Mouse (Mus musculus) spleen, adult 2 months (tissue): ENCODE results near the gene Trmt1. TPM values are rescaled to one million over a fixed set of nuclear protein-coding genes. Genes with fewer than 3 reads are reported as not detected.

Experiments used
- DNase-seq, 2 experiments: peaks; one replicate each; pipeline versions ENCODE4 v3.0.0 to v3.0.0-alpha.2; 2012 to 2021; ENCODE audit warnings: low spot score in 2 of 2, low read depth in 1 of 2
- H3K27ac ChIP-seq: fragments of 200-500 bp; 2 replicates; pipeline ENCODE4 v1.5.1; 2012; ENCODE audit warnings: low read length, inconsistent platforms; ENCODE audit not compliant: insufficient read depth
- H3K27me3 ChIP-seq: fragments of 200-500 bp; 2 replicates; pipeline ENCODE4 v1.6.1; 2012; ENCODE audit warnings: mild to moderate bottlenecking, moderate library complexity, low read length, inconsistent platforms; ENCODE audit not compliant: control insufficient read depth, insufficient read depth
- H3K36me3 ChIP-seq: fragments of 200-500 bp; 2 replicates; pipeline ENCODE4 v1.6.1; 2012; ENCODE audit warnings: mild to moderate bottlenecking, low read length, inconsistent platforms; ENCODE audit not compliant: control insufficient read depth, insufficient read depth
- H3K4me1 ChIP-seq: fragments of 200-500 bp; 2 replicates; pipeline ENCODE4 v1.6.1; 2011; ENCODE audit warnings: inconsistent platforms; ENCODE audit not compliant: control insufficient read depth, insufficient read depth, insufficient read length
- H3K4me3 ChIP-seq: fragments of 200-500 bp; 2 replicates; pipeline ENCODE4 v1.5.1; 2011; ENCODE audit warnings: mild to moderate bottlenecking, inconsistent platforms; ENCODE audit not compliant: insufficient read depth, insufficient read length; ENCODE audit errors: extremely low read depth
- CTCF ChIP-seq: fragments of 200-500 bp; IDR thresholded peaks from 2 replicates; pipeline ENCODE4 v1.5.1; 2011; ENCODE audit warnings: mild to moderate bottlenecking, inconsistent platforms; ENCODE audit not compliant: insufficient read depth, insufficient read length, insufficient replicate concordance; ENCODE audit errors: extremely low read depth
- POLR2A ChIP-seq: fragments of 200-500 bp; IDR thresholded peaks from 2 replicates; pipeline ENCODE4 v1.6.1; 2011; ENCODE audit warnings: low read depth, low read length, inconsistent platforms
- WGBS: fragments of 180-500 bp; shearing (Covaris S2); methylation state at CpG from one replicate; pipeline ENCODE4 v1.1.7; 2018; 5-methylcytosine and 5-hydroxymethylcytosine counted together
- polyA plus RNA-seq: library from polyadenylated mRNA; depleted of rRNA; stranded (reverse); fragments of >200 nt; gene quantifications from 2 replicates; pipeline ENCODE4 v1.2.3, GENCODE M21; 2012

Trmt1 gene
- polyA plus RNA-seq, 1 experiment: 98.1 TPM

GRCm38 (mm10) chr8:84689091-84689915, 3.2 kb downstream of the Trmt1 start:
- H3K36me3 ChIP-seq: peaks cover 8% of the 10 kb centered on the region
- no peaks in the 10 kb centered on the region for H3K27me3 ChIP-seq
- TF ChIP-seq CTCF (no peak), POLR2A (no peak; the same call in 1 of the 2 replicates)
- H3K4me3 ChIP-seq: peak overlapping the region; percentile 62
- peak; percentile 75 to 89 for DNase-seq
- H3K27ac ChIP-seq: no peak overlapping the region; the same call in 1 of the 2 replicates
- H3K4me1 ChIP-seq: peaks cover 18% of the 10 kb centered on the region; the same call in 1 of the 2 replicates
- under 1% methylated on average over 47 of the region's 47 CpGs for WGBS

DNA sequence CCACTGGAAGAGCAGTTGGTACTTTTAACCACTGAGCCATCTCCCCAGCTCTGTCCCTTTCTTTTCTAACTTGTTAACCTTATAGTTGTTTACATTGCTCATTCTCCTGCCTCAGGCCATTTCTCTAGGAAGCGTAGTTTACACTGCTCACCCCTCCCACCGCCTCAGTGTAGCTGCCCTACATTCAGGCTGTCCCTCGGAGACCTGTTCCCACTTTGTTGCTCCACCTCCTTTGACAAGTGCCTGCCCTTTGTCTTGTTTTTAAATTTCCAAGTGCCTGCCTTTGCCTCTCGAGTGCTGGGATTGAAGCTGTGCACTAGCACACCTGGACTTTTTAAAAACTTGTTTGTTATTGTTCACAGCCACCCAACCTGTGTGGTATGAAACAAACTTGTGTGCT, 7.2 kb downstream of the Trmt1 start:
- no peak for TF ChIP-seq POLR2A
- TF ChIP-seq CTCF: no peak
- no peak for DNase-seq
- WGBS: 83% methylated on average over 4 of the region's 4 CpGs
- Histone ChIP-seq H3K27ac (no peak overlapping the region), H3K4me3 (no peak overlapping the region), H3K36me3 (peaks cover 11% of the 10 kb centered on the region), H3K4me1 (peaks cover 9% of the 10 kb centered on the region; the same call in 1 of the 2 replicates), H3K27me3 (no peaks in the 10 kb centered on the region)

DNA sequence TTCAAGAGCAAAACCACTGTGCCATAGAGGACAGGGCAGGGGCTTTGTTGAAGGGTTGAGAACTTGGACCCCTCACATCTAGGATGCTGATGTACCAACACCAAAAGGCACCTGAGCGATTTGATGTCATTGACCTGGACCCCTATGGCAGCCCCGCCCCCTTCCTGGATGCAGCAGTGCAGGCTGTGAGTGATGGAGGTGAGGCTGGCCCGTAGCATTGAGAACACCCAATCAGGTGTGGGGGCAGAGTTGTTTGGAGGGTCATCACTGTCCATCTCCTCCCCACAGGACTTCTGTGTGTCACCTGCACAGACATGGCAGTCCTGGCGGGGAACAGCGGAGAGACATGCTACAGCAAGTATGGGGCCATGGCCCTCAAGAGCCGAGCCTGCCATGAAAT, 9.0 kb downstream of the Trmt1 start:
- no peak overlapping the region for H3K27ac ChIP-seq
- H3K4me3 ChIP-seq: no peak overlapping the region
- no peak for DNase-seq
- H3K27me3 ChIP-seq: no peaks in the 10 kb centered on the region
- peaks cover 10% of the 10 kb centered on the region; the same call in 1 of the 2 replicates for H3K4me1 ChIP-seq
- no peak for TF ChIP-seq POLR2A
- no peak for TF ChIP-seq CTCF
- 91% methylated on average over 6 of the region's 6 CpGs for WGBS
- H3K36me3 ChIP-seq: peaks cover 11% of the 10 kb centered on the region

DNA sequence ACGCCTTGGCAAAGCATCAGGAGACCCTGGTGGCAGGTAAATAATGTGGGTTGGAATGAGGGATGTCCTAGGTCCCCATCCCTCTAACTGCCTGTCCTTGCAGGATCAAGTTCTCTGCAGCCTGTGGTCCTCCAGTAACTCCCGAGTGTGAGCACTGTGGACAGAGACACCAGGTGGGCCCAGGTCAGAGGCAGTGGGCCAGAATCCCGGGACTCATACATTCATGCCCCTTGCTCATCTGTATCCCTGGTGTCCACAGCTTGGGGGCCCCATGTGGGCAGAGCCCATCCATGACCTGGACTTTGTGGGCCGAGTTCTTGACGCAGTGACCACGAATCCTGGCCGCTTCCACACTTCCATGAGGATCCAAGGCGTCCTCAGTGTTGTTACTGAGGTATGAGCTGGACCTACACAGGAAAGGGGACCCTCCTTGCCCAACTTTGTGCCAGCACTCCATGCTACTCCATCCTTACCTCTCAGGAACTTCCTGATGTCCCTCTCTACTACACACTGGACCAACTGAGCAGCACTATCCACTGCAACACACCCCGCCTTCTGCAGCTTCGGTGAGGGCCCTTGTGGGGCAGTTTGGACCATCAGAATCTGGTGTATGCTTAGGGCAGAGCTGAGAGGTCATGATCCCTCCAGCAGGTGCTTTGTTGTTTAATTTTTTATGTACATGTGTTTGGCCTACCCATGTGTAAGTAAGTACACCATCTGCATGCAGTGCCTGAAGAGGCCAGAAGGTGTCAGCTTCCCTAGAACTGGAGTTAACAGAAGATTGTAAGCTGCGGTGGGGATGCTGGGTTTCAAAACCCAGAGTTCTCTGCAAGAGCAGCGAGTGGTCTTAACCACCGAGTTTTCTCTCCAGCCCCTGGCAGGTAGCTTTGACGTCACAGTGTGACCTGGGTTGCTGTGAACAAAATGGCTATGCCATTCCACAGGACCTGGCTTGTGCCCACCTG, 11.3 kb downstream of the Trmt1 start:
- 79% methylated on average over 14 of the region's 14 CpGs for WGBS
- TF ChIP-seq POLR2A: no peak
- peak; percentile 15; the same call in 1 of the 2 replicates for TF ChIP-seq CTCF
- H3K36me3 ChIP-seq: peaks cover 7% of the 10 kb centered on the region
- no peak overlapping the region for H3K27ac ChIP-seq
- H3K27me3 ChIP-seq: no peaks in the 10 kb centered on the region
- DNase-seq: peak in 1 of 2 experiments; percentile 50
- peaks cover 18% of the 10 kb centered on the region; the same call in 1 of the 2 replicates for H3K4me1 ChIP-seq
- no peak overlapping the region for H3K4me3 ChIP-seq

DNA sequence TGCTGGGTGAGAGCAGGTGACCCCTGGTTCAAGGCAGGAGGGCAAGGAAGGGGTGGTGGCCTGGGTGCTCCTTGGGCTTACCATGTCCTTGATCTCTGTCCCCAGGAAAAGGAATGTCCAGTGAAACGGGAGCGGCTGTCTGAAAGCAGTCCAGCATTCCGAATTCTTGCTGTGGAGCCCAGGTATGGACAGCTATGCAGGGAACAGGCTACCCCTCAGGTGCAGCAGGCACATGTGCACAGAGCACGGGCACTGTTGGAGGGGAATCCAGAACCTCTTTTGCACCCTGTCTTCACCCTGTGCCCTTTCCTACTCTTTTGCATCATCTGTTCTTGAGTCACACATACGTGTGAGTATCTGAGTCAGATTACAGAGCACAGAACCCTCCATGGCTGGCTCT, 12.2 kb downstream of the Trmt1 start:
- Histone ChIP-seq H3K36me3 (peaks cover 6% of the 10 kb centered on the region), H3K4me3 (no peak overlapping the region), H3K27me3 (no peaks in the 10 kb centered on the region), H3K27ac (no peak overlapping the region), H3K4me1 (peaks cover 24% of the 10 kb centered on the region; the same call in 1 of the 2 replicates)
- WGBS: 89% methylated on average over 5 of the region's 5 CpGs
- no peak for TF ChIP-seq POLR2A
- DNase-seq: no peak

- no peaks in the 10 kb centered on the region for H3K27me3 ChIP-seq
- H3K4me1 ChIP-seq: peaks cover 29% of the 10 kb centered on the region
- no peak for DNase-seq
- TF ChIP-seq POLR2A: no peak
- no peak for TF ChIP-seq CTCF
- H3K4me3 ChIP-seq: no peak overlapping the region
- H3K27ac ChIP-seq: peak overlapping the region; percentile 83
- H3K36me3 ChIP-seq: peaks cover 6% of the 10 kb centered on the region
- WGBS: 66% methylated on average over 9 of the region's 9 CpGs
Observed at GRCm38 (mm10) chr8:84698929-84699401, 12.9 kb downstream of the Trmt1 start.
